ENCODE assay signal across 26 mouse cellular contexts in genomic region chr8:60393675-60394074, GRCm38 (mm10).
"Had no signal": no experiment of that assay in that cellular context is flagged by ENCODE, and none has a peak within 500 bp of the region (broad histone marks: within the 10 kb centered on the region; RNA-seq: fewer than 3 reads in every experiment).

No protein-coding gene starts in this region.

- H3K4me2 ChIP-seq: heart, embryonic 12.5 days; hindbrain, embryonic 12.5 days; hindbrain, embryonic 14.5 days; intestine, embryonic 15.5 days; limb, embryonic 12.5 days; liver, embryonic 11.5 days; liver, embryonic 13.5 days; liver, embryonic 15.5 days had no signal

- H3K9me3 ChIP-seq: heart, embryonic 10.5 days; heart, embryonic 12.5 days; hindbrain, embryonic 10.5 days; hindbrain, embryonic 12.5 days; intestine, embryonic 15.5 days; limb, embryonic 10.5 days; limb, embryonic 12.5 days; liver, embryonic 13.5 days; liver, embryonic 15.5 days had no signal

- H3K9ac ChIP-seq: heart, embryonic 12.5 days; hindbrain, embryonic 12.5 days; hindbrain, embryonic 14.5 days; intestine, embryonic 15.5 days; limb, embryonic 12.5 days; liver, embryonic 13.5 days; liver, embryonic 15.5 days had no signal

- H3K27me3 ChIP-seq: heart, embryonic 12.5 days; hindbrain, embryonic 12.5 days; intestine, embryonic 15.5 days; limb, embryonic 12.5 days; liver, embryonic 13.5 days; liver, embryonic 15.5 days had no signal

- H3K27ac ChIP-seq: gastrocnemius, adult 2 months; heart, embryonic 10.5 days; hindbrain, embryonic 10.5 days; hindbrain, embryonic 12.5 days; hindbrain, embryonic 14.5 days; intestine, embryonic 15.5 days; left cerebral cortex, adult 2 months; limb, embryonic 10.5 days; limb, embryonic 12.5 days; liver, embryonic 13.5 days; liver, embryonic 15.5 days had no signal

- H3K4me1 ChIP-seq: heart, embryonic 10.5 days; heart, embryonic 12.5 days; hindbrain, embryonic 10.5 days; hindbrain, embryonic 12.5 days; intestine, embryonic 15.5 days; limb, embryonic 10.5 days; limb, embryonic 12.5 days; liver, embryonic 13.5 days; liver, embryonic 15.5 days had no signal

- ATAC-seq: hindbrain, embryonic 16.5 days; inflammation-experienced regulatory T-cells, adult 6 months; intestine, embryonic 15.5 days; intestine, postnatal 0 days had no signal

- H3K4me3 ChIP-seq: gastrocnemius, adult 2 months; heart, embryonic 10.5 days; heart, embryonic 12.5 days; hindbrain, embryonic 10.5 days; hindbrain, embryonic 12.5 days; intestine, embryonic 15.5 days; left cerebral cortex, adult 2 months; limb, embryonic 10.5 days; limb, embryonic 12.5 days; liver, embryonic 13.5 days; liver, embryonic 15.5 days had no signal

- DNase-seq: gastrocnemius, adult 2 months; gastrocnemius, postnatal 10 days; gastrocnemius, postnatal 25 days; heart, adult 18-20 months; heart, postnatal 10 days; heart, postnatal 4 days; kidney, adult 18-20 months; kidney, adult 8-10 months; kidney, postnatal 10 days; kidney, postnatal 25 days; liver; liver, embryonic 13.5 days had no signal

- H3K36me3 ChIP-seq: heart, embryonic 10.5 days; heart, embryonic 12.5 days; hindbrain, embryonic 10.5 days; hindbrain, embryonic 12.5 days; intestine, embryonic 15.5 days; limb, embryonic 10.5 days; limb, embryonic 12.5 days; liver, embryonic 13.5 days; liver, embryonic 15.5 days had no signal
